ENCODE assay signal across 12 mouse cellular contexts in genomic region chr17:84313494-84313893, GRCm38 (mm10).
DNase-seq lines count a peak whose midpoint lies in the region; ATAC-seq lines count a peak whose summit lies in the region.
"Had no signal": no experiment of that assay in that cellular context is flagged by ENCODE, and none has a peak within 500 bp of the region (broad histone marks: within the 10 kb centered on the region; RNA-seq: fewer than 3 reads in every experiment).

No protein-coding gene starts in this region.

- peak; percentile 89 for ATAC-seq in monocyte, adult 5-6 weeks (replicated peaks; ENCODE audit: insufficient number of reproducible peaks, low FRiP score, low TSS enrichment, poor library complexity, severe bottlenecking)
- ATAC-seq: midbrain, embryonic 15.5 days had no signal

- DNase-seq in spleen, adult 12 weeks (ENCODE audit: low spot score) = peak; percentile 35
- no peak for DNase-seq in spleen, postnatal 14 days (ENCODE audit: low spot score in 2 of 2)
- peak; percentile 45 for DNase-seq in ES-CJ7 (ENCODE audit: low read depth, low spot score)
- peak; percentile 50 for DNase-seq in thymus, postnatal 4 days
- DNase-seq in embryo, embryonic 11 days = no peak
- no peak for DNase-seq in left cerebral cortex, adult 8-10 months (ENCODE audit: low spot score in 2 of 2)
- DNase-seq: cerebellum, adult 8-10 months; heart, postnatal 14 days; layer of hippocampus, adult 9-11 months; lung, embryonic 14.5 days had no signal

Comparison
In these comparisons a context has a peak if more than half of its experiments do, and no peak if none do; other contexts are left out.
1. DNase-seq: peak in spleen, adult 12 weeks (single experiment), ES-CJ7 (single experiment) and thymus, postnatal 4 days (single experiment); none in spleen, postnatal 14 days (0 of 2), embryo, embryonic 11 days (single experiment) and left cerebral cortex, adult 8-10 months (0 of 2).